Mouse (Mus musculus) embryonic facial prominence, embryonic 13.5 days (tissue): ENCODE measurements around the gene Ugt1a10. TPM values are rescaled to one million over a fixed set of nuclear protein-coding genes. Genes with fewer than 3 reads are reported as not detected.
"Not testable (repeated sequence)": the region's sequence is repeated elsewhere in the genome, so short reads cannot be mapped to it uniquely, and the experiment has no call there.

Source experiments
- ATAC-seq: fragments of 200-750 bp; cut with Nextera tagmentation; 2 replicates; pipeline ENCODE4 v1.8.0; 2017; ENCODE audit warnings: low read depth; ENCODE audit not compliant: insufficient number of reproducible peaks, insufficient read depth, low FRiP score, low TSS enrichment
- H3K27ac ChIP-seq: fragments of 300-500 bp; sonication (generic); 2 replicates; pipeline ENCODE4 v1.5.1; 2015; ENCODE audit warnings: moderate library complexity, mild to moderate bottlenecking, inconsistent platforms
- H3K27me3 ChIP-seq: fragments of 300-500 bp; sonication (generic); 2 replicates; pipeline ENCODE4 v1.6.1; 2015; ENCODE audit warnings: mild to moderate bottlenecking, inconsistent platforms
- H3K36me3 ChIP-seq: fragments of 300-500 bp; sonication (generic); 2 replicates; pipeline ENCODE4 v1.6.1; 2015; ENCODE audit warnings: mild to moderate bottlenecking, inconsistent platforms
- H3K4me1 ChIP-seq: fragments of 300-500 bp; sonication (generic); 2 replicates; pipeline ENCODE4 v1.6.1; 2015; ENCODE audit warnings: inconsistent platforms
- H3K4me2 ChIP-seq: fragments of 300-500 bp; sonication (generic); 2 replicates; pipeline ENCODE4 v1.6.1; 2015; ENCODE audit warnings: moderate library complexity, mild to moderate bottlenecking, inconsistent platforms
- H3K4me3 ChIP-seq: fragments of 300-500 bp; sonication (generic); 2 replicates; pipeline ENCODE4 v1.5.1; 2015; ENCODE audit warnings: mild to moderate bottlenecking, inconsistent platforms
- H3K9ac ChIP-seq: fragments of 300-500 bp; sonication (generic); 2 replicates; pipeline ENCODE4 v1.6.1; 2015; ENCODE audit warnings: mild to moderate bottlenecking, inconsistent platforms
- H3K9me3 ChIP-seq: fragments of 300-500 bp; sonication (generic); 2 replicates; pipeline ENCODE4 v1.6.1; 2016; ENCODE audit warnings: inconsistent platforms
- WGBS: fragments of 180-500 bp; shearing (Covaris S2); methylation state at CpG from one replicate; pipeline ENCODE4 v1.1.7; 2015; ENCODE audit warnings: mixed read lengths; 5-methylcytosine and 5-hydroxymethylcytosine counted together
- polyA plus RNA-seq: library from polyadenylated mRNA; unstranded; fragments of >200 nt; fragmentation: Nextera tagmentation; extraction: Ambion mirVana; gene quantifications from 2 replicates; pipeline ENCODE4 v1.2.1, GENCODE M21; 2015

Gene Ugt1a10
- polyA plus RNA-seq, 1 experiment from 2014 or later: not detected

GRCm38 (mm10) chr1:88217576-88217975 is 162.4 kb downstream of the Ugt1a10 start:
- H3K4me1 ChIP-seq: no peaks in the 10 kb centered on the region
- H3K4me2 ChIP-seq: no peak overlapping the region
- no peaks in the 10 kb centered on the region for H3K27me3 ChIP-seq
- no peak overlapping the region for H3K9ac ChIP-seq
- H3K9me3 ChIP-seq: peaks cover 47% of the 10 kb centered on the region
- 41% methylated on average over 3 of the region's 3 CpGs for WGBS
- ATAC-seq: no peak
- no peak overlapping the region for H3K4me3 ChIP-seq
- H3K27ac ChIP-seq: no peak overlapping the region
- no peaks in the 10 kb centered on the region for H3K36me3 ChIP-seq

- no peaks in the 10 kb centered on the region for H3K4me1 ChIP-seq
- no peak overlapping the region for H3K4me2 ChIP-seq
- H3K27ac ChIP-seq: no peak overlapping the region
- peaks cover 42% of the 10 kb centered on the region for H3K9me3 ChIP-seq
- no peaks in the 10 kb centered on the region for H3K36me3 ChIP-seq
- H3K9ac ChIP-seq: no peak overlapping the region
- no peaks in the 10 kb centered on the region for H3K27me3 ChIP-seq
- no peak overlapping the region for H3K4me3 ChIP-seq
- ATAC-seq: no peak
- WGBS: 71% methylated on average over 9 of the region's 9 CpGs
Observed at GRCm38 (mm10) chr1:88218051-88218450, 162.9 kb downstream of the Ugt1a10 start.

- no peak overlapping the region for H3K27ac ChIP-seq
- H3K4me2 ChIP-seq: no peak overlapping the region
- no peaks in the 10 kb centered on the region for H3K27me3 ChIP-seq
- H3K9me3 ChIP-seq: peaks cover 37% of the 10 kb centered on the region
- no peaks in the 10 kb centered on the region for H3K4me1 ChIP-seq
- no peaks in the 10 kb centered on the region for H3K36me3 ChIP-seq
- no peak overlapping the region for H3K9ac ChIP-seq
- 45% methylated on average over 4 of the region's 4 CpGs for WGBS
- H3K4me3 ChIP-seq: no peak overlapping the region
- ATAC-seq: no peak
Observed at GRCm38 (mm10) chr1:88218591-88218990, 163.4 kb downstream of the Ugt1a10 start.

- Histone ChIP-seq H3K36me3 (no peaks in the 10 kb centered on the region), H3K4me1 (no peaks in the 10 kb centered on the region), H3K27ac (no peak overlapping the region), H3K9me3 (peaks cover 32% of the 10 kb centered on the region), H3K4me2 (no peak overlapping the region), H3K9ac (no peak overlapping the region), H3K27me3 (no peaks in the 10 kb centered on the region), H3K4me3 (no peak overlapping the region)
- ATAC-seq: no peak
- 18% methylated on average over 1 of the region's 1 CpGs for WGBS
Observed at GRCm38 (mm10) chr1:88219054-88219453, 163.9 kb downstream of the Ugt1a10 start.

- Histone ChIP-seq H3K4me2 (no peak overlapping the region), H3K4me3 (no peak overlapping the region), H3K4me1 (no peaks in the 10 kb centered on the region), H3K36me3 (no peaks in the 10 kb centered on the region), H3K27ac (no peak overlapping the region), H3K27me3 (no peaks in the 10 kb centered on the region), H3K9me3 (peaks cover 23% of the 10 kb centered on the region), H3K9ac (no peak overlapping the region)
- ATAC-seq: no peak
Observed at GRCm38 (mm10) chr1:88220336-88220735, 165.1 kb downstream of the Ugt1a10 start.

- Histone ChIP-seq H3K36me3 (no peaks in the 10 kb centered on the region), H3K4me3 (no peak overlapping the region), H3K4me2 (no peak overlapping the region), H3K27me3 (no peaks in the 10 kb centered on the region), H3K4me1 (no peaks in the 10 kb centered on the region), H3K9ac (no peak overlapping the region), H3K27ac (no peak overlapping the region), H3K9me3 (peaks cover 25% of the 10 kb centered on the region)
- no peak for ATAC-seq
- 50% methylated on average over 2 of the region's 2 CpGs for WGBS
Observed at GRCm38 (mm10) chr1:88222216-88222615, 167.0 kb downstream of the Ugt1a10 start.

- not testable (repeated sequence) for H3K27me3 ChIP-seq, ATAC-seq, H3K4me1 ChIP-seq, H3K36me3 ChIP-seq, H3K27ac ChIP-seq, H3K4me3 ChIP-seq, H3K9ac ChIP-seq, H3K4me2 ChIP-seq
- H3K9me3 ChIP-seq: peaks cover 28% of the 10 kb centered on the region
Observed at GRCm38 (mm10) chr1:88223011-88223515, 167.9 kb downstream of the Ugt1a10 start.

GRCm38 (mm10) chr1:88223591-88223990 is 168.4 kb downstream of the Ugt1a10 start:
- H3K4me3 ChIP-seq: no peak overlapping the region
- no peak overlapping the region for H3K27ac ChIP-seq
- H3K9me3 ChIP-seq: peaks cover 33% of the 10 kb centered on the region
- H3K9ac ChIP-seq: no peak overlapping the region
- no peaks in the 10 kb centered on the region for H3K4me1 ChIP-seq
- H3K36me3 ChIP-seq: no peaks in the 10 kb centered on the region
- no peaks in the 10 kb centered on the region for H3K27me3 ChIP-seq
- no peak for ATAC-seq
- H3K4me2 ChIP-seq: no peak overlapping the region
- WGBS: 47% methylated on average over 1 of the region's 1 CpGs

- H3K27ac ChIP-seq: no peak overlapping the region
- no peak overlapping the region for H3K4me3 ChIP-seq
- no peak overlapping the region for H3K4me2 ChIP-seq
- no peaks in the 10 kb centered on the region for H3K36me3 ChIP-seq
- H3K9me3 ChIP-seq: peaks cover 39% of the 10 kb centered on the region
- H3K27me3 ChIP-seq: no peaks in the 10 kb centered on the region
- no peaks in the 10 kb centered on the region for H3K4me1 ChIP-seq
- H3K9ac ChIP-seq: no peak overlapping the region
- ATAC-seq: no peak
- WGBS: 66% methylated on average over 2 of the region's 2 CpGs
Observed at GRCm38 (mm10) chr1:88224029-88224776, 169.0 kb downstream of the Ugt1a10 start.

- H3K27ac ChIP-seq, H3K4me2 ChIP-seq, H3K36me3 ChIP-seq, ATAC-seq, H3K27me3 ChIP-seq, H3K4me3 ChIP-seq, H3K9ac ChIP-seq, H3K4me1 ChIP-seq: not testable (repeated sequence)
- H3K9me3 ChIP-seq: peaks cover 50% of the 10 kb centered on the region
- WGBS: 34% methylated on average over 2 of the region's 2 CpGs
Observed at GRCm38 (mm10) chr1:88225301-88225700, 170.1 kb downstream of the Ugt1a10 start.

- no peaks in the 10 kb centered on the region for H3K36me3 ChIP-seq
- no peak overlapping the region for H3K9ac ChIP-seq
- no peak for ATAC-seq
- no peaks in the 10 kb centered on the region for H3K27me3 ChIP-seq
- no peak overlapping the region for H3K27ac ChIP-seq
- no peaks in the 10 kb centered on the region for H3K4me1 ChIP-seq
- H3K9me3 ChIP-seq: peaks cover 55% of the 10 kb centered on the region
- no peak overlapping the region for H3K4me2 ChIP-seq
- H3K4me3 ChIP-seq: no peak overlapping the region
Observed at GRCm38 (mm10) chr1:88225741-88226140, 170.6 kb downstream of the Ugt1a10 start.

- H3K27me3 ChIP-seq: no peaks in the 10 kb centered on the region
- 50% methylated on average over 5 of the region's 5 CpGs for WGBS
- H3K4me1 ChIP-seq: no peaks in the 10 kb centered on the region
- no peak within 1 kb of the TSS for H3K27ac ChIP-seq
- H3K4me2 ChIP-seq: no peak within 1 kb of the TSS
- no peaks in the 10 kb centered on the region for H3K36me3 ChIP-seq
- no peak; the same call in 1 of the 2 replicates for ATAC-seq
- peaks cover 65% of the 10 kb centered on the region for H3K9me3 ChIP-seq
- H3K4me3 ChIP-seq: no peak within 1 kb of the TSS
- H3K9ac ChIP-seq: no peak within 1 kb of the TSS
Observed at GRCm38 (mm10) chr1:88226670-88227379, 171.6 kb downstream of the Ugt1a10 start, which contains the start of gene Mroh2a. Mroh2a (plus strand) TSS chr1:88226986.
